Mouse (Mus musculus) G1E (cell line): Measurements from ENCODE around the gene Erg.

ENCODE experiments used
- CTCF ChIP-seq: IDR thresholded peaks from 2 replicates; pipeline ENCODE4 v1.5.1; 2012; ENCODE audit warnings: low read depth, low read length, inconsistent platforms, mixed read lengths
- GATA1 ChIP-seq: IDR thresholded peaks from 2 replicates; pipeline ENCODE4 v1.6.1; 2012; ENCODE audit warnings: borderline replicate concordance, low read length, inconsistent platforms, mixed read lengths

GRCm38 (mm10) chr16:95447896-95448295, 138.5 kb downstream of the Erg start:
- no peak for TF ChIP-seq CTCF
- no peak for TF ChIP-seq GATA1
